Mouse (Mus musculus): Measurements from ENCODE around the gene Fbxo46.

- TF ChIP-seq EP300 (IDR thresholded peaks at IDR 0.05; ENCODE audit: low read depth) (no peak), CTCF (IDR thresholded peaks at IDR 0.05; ENCODE audit: low read depth) (no peak)
Observed at GRCm38 (mm10) chr7:19147497-19148045, 27.9 kb downstream of the Fbxo46 start.
